Mouse (Mus musculus) heart, embryonic 16.5 days (tissue): Measurements from ENCODE around the gene Zfp420. TPM values are rescaled to one million over a fixed set of nuclear protein-coding genes. Genes with fewer than 3 reads are reported as not detected.

ENCODE experiments used
- ATAC-seq: fragments of 200-750 bp; cut with Nextera tagmentation; replicated peaks from 2 replicates; pipeline ENCODE4 v1.8.0; 2017; ENCODE audit warnings: moderate number of reproducible peaks; ENCODE audit not compliant: insufficient read depth, low FRiP score; ENCODE audit errors: extremely low read depth
- H3K27ac ChIP-seq: fragments of 300-500 bp; sonication (generic); 2 replicates; pipeline ENCODE4 v1.5.1; 2014; ENCODE audit warnings: mild to moderate bottlenecking, low read length, control low read depth, moderate library complexity
- H3K27me3 ChIP-seq: fragments of 300-500 bp; sonication (generic); 2 replicates; pipeline ENCODE4 v1.6.1; 2014; ENCODE audit warnings: low read length, mixed read lengths; ENCODE audit not compliant: control insufficient read depth, insufficient read depth
- H3K36me3 ChIP-seq: fragments of 300-500 bp; sonication (generic); 2 replicates; pipeline ENCODE4 v1.6.1; 2014; ENCODE audit not compliant: control insufficient read depth, insufficient read depth
- H3K4me1 ChIP-seq: fragments of 300-500 bp; sonication (generic); 2 replicates; pipeline ENCODE4 v1.6.1; 2014; ENCODE audit warnings: low read length, mixed read lengths; ENCODE audit not compliant: control insufficient read depth, insufficient read depth
- H3K4me2 ChIP-seq: fragments of 300-500 bp; sonication (generic); 2 replicates; pipeline ENCODE4 v1.6.1; 2014; ENCODE audit warnings: low read depth, mild to moderate bottlenecking, control low read depth, low read length
- H3K4me3 ChIP-seq: fragments of 300-500 bp; sonication (generic); 2 replicates; pipeline ENCODE4 v1.5.1; 2014; ENCODE audit warnings: mild to moderate bottlenecking, control low read depth, low read length
- H3K9ac ChIP-seq: fragments of 300-500 bp; sonication (generic); 2 replicates; pipeline ENCODE4 v1.6.1; 2014; ENCODE audit warnings: low read length, control low read depth
- H3K9me3 ChIP-seq: fragments of 300-500 bp; sonication (generic); replicated peaks from 2 replicates; pipeline ENCODE4 v1.6.1; 2016; ENCODE audit warnings: low read length; ENCODE audit not compliant: control insufficient read depth
- WGBS: fragments of 180-500 bp; shearing (Covaris S2); extraction: QIAGEN DNeasy Blood & Tissue Kit; methylation state at CpG from one replicate; pipeline ENCODE4 v1.1.7; 2014; 5-methylcytosine and 5-hydroxymethylcytosine counted together
- polyA plus RNA-seq: library from polyadenylated mRNA; unstranded; fragments of >200 nt; fragmentation: Nextera tagmentation; extraction: Ambion mirVana; gene quantifications from 2 replicates; pipeline ENCODE4 v1.2.1, GENCODE M21; 2015

Zfp420 gene
- polyA plus RNA-seq = 4.2 and 5.4 TPM in 2 replicates

GRCm38 (mm10) chr7:29859532-29860517 is at the start of gene Zfp420:
Gene Zfp420, plus strand, starts transcription at chr7:29859979.
- Histone ChIP-seq H3K4me1 (peaks cover 9% of the 10 kb centered on the region), H3K9me3 (no peaks in the 10 kb centered on the region), H3K4me3 (peak within 1 kb of the TSS; percentile 69), H3K27ac (peak within 1 kb of the TSS; percentile 41; the same call in 1 of the 2 replicates), H3K4me2 (peak within 1 kb of the TSS; percentile 91), H3K36me3 (peaks cover 5% of the 10 kb centered on the region), H3K9ac (peak within 1 kb of the TSS; percentile 74), H3K27me3 (no peaks in the 10 kb centered on the region)
- ATAC-seq = peak; percentile 95
- WGBS = 4% methylated on average over 32 of the region's 32 CpGs

GRCm38 (mm10) chr7:29812244-29812643 is 47.5 kb upstream of the Zfp420 start:
- no peak overlapping the region for H3K27ac ChIP-seq
- H3K27me3 ChIP-seq = no peaks in the 10 kb centered on the region
- peaks cover 13% of the 10 kb centered on the region for H3K4me1 ChIP-seq
- H3K9me3 ChIP-seq = 0 out of 2 replicates have a peak, but pooled peaks cover 2% of the 10 kb centered on the region
- H3K9ac ChIP-seq = no peak overlapping the region
- WGBS = 90% methylated on average over 1 of the region's 1 CpGs
- no peak overlapping the region for H3K4me2 ChIP-seq
- no peaks in the 10 kb centered on the region for H3K36me3 ChIP-seq
- no peak for ATAC-seq
- no peak overlapping the region for H3K4me3 ChIP-seq

GRCm38 (mm10) chr7:29814381-29814780 is 45.4 kb upstream of the Zfp420 start:
- Histone ChIP-seq H3K4me2 (no peak overlapping the region), H3K9ac (no peak overlapping the region), H3K9me3 (no peaks in the 10 kb centered on the region), H3K27me3 (no peaks in the 10 kb centered on the region), H3K4me1 (peaks cover 16% of the 10 kb centered on the region), H3K27ac (no peak overlapping the region), H3K4me3 (no peak overlapping the region), H3K36me3 (no peaks in the 10 kb centered on the region)
- WGBS = 86% methylated on average over 2 of the region's 2 CpGs
- no peak for ATAC-seq

GRCm38 (mm10) chr7:29815061-29815784 is 44.6 kb upstream of the Zfp420 start:
- no peaks in the 10 kb centered on the region for H3K9me3 ChIP-seq
- peak overlapping the region; percentile 91 for H3K9ac ChIP-seq
- peaks cover 21% of the 10 kb centered on the region for H3K4me1 ChIP-seq
- H3K4me3 ChIP-seq = peak overlapping the region; percentile 97
- peak overlapping the region; percentile 78 for H3K27ac ChIP-seq
- no peaks in the 10 kb centered on the region for H3K27me3 ChIP-seq
- peak overlapping the region; percentile 95 for H3K4me2 ChIP-seq
- ATAC-seq = peak; percentile 19; the same call in 1 of the 2 replicates
- no peaks in the 10 kb centered on the region for H3K36me3 ChIP-seq
- WGBS = 4% methylated on average over 12 of the region's 12 CpGs

- Histone ChIP-seq H3K4me1 (peaks cover 21% of the 10 kb centered on the region), H3K4me2 (peak within 1 kb of the TSS; percentile 95), H3K9ac (peak within 1 kb of the TSS; percentile 91), H3K9me3 (no peaks in the 10 kb centered on the region), H3K4me3 (peak within 1 kb of the TSS; percentile 97), H3K36me3 (no peaks in the 10 kb centered on the region), H3K27ac (peak within 1 kb of the TSS; percentile 94), H3K27me3 (no peaks in the 10 kb centered on the region)
- under 1% methylated on average over 26 of the region's 26 CpGs for WGBS
- peak; percentile 96 for ATAC-seq
These were observed 43.8 kb upstream of the Zfp420 start, which contains the start of gene Zfp790 for GRCm38 (mm10) chr7:29815910-29816429. Gene Zfp790, plus strand, starts transcription at chr7:29816114.

GRCm38 (mm10) chr7:29818619-29819254 is 41.0 kb upstream of the Zfp420 start:
- H3K9me3 ChIP-seq = no peaks in the 10 kb centered on the region
- H3K4me3 ChIP-seq = peak overlapping the region; percentile 81
- ATAC-seq = peak; percentile 71
- peaks cover 7% of the 10 kb centered on the region for H3K36me3 ChIP-seq
- H3K27ac ChIP-seq = peak overlapping the region; percentile 82
- H3K4me1 ChIP-seq = peaks cover 21% of the 10 kb centered on the region
- H3K4me2 ChIP-seq = peak overlapping the region; percentile 84
- WGBS = 2% methylated on average over 12 of the region's 12 CpGs
- peak overlapping the region; percentile 81 for H3K9ac ChIP-seq
- H3K27me3 ChIP-seq = no peaks in the 10 kb centered on the region

GRCm38 (mm10) chr7:29828001-29828400 is 31.8 kb upstream of the Zfp420 start:
- Histone ChIP-seq H3K9ac (no peak overlapping the region), H3K9me3 (peaks cover 3% of the 10 kb centered on the region), H3K4me1 (no peaks in the 10 kb centered on the region), H3K4me3 (no peak overlapping the region), H3K27me3 (no peaks in the 10 kb centered on the region), H3K27ac (no peak overlapping the region), H3K36me3 (peaks cover 75% of the 10 kb centered on the region), H3K4me2 (no peak overlapping the region)
- ATAC-seq = no peak
- WGBS = 88% methylated on average over 12 of the region's 12 CpGs

GRCm38 (mm10) chr7:29829804-29830203 is 30.0 kb upstream of the Zfp420 start:
- Histone ChIP-seq H3K4me3 (no peak overlapping the region), H3K27me3 (no peaks in the 10 kb centered on the region), H3K9me3 (peaks cover 3% of the 10 kb centered on the region), H3K27ac (no peak overlapping the region), H3K4me2 (no peak overlapping the region), H3K36me3 (peaks cover 69% of the 10 kb centered on the region), H3K9ac (no peak overlapping the region), H3K4me1 (no peaks in the 10 kb centered on the region)
- 92% methylated on average over 12 of the region's 12 CpGs for WGBS
- ATAC-seq = no peak
